Mouse (Mus musculus) activated CD4-positive, CD25-positive, alpha-beta regulatory T cell, adult 4 months (primary cell): ENCODE measurements around the gene Mettl25. TPM values are rescaled to one million over a fixed set of nuclear protein-coding genes. Genes with fewer than 3 reads are reported as not detected.

Experiments used
- ATAC-seq: one replicate; pipeline ENCODE4 v1.8.0; 2017
- polyA plus RNA-seq, 2 experiments: library from polyadenylated mRNA; unstranded; fragments of 100-300 nt; shearing (Covaris generic); gene quantifications; one replicate each; pipeline ENCODE4 v1.2.1; 2017

The Mettl25 gene
- polyA plus RNA-seq = 1 to 10 TPM; 5.3 to 6.0 TPM

DNA sequence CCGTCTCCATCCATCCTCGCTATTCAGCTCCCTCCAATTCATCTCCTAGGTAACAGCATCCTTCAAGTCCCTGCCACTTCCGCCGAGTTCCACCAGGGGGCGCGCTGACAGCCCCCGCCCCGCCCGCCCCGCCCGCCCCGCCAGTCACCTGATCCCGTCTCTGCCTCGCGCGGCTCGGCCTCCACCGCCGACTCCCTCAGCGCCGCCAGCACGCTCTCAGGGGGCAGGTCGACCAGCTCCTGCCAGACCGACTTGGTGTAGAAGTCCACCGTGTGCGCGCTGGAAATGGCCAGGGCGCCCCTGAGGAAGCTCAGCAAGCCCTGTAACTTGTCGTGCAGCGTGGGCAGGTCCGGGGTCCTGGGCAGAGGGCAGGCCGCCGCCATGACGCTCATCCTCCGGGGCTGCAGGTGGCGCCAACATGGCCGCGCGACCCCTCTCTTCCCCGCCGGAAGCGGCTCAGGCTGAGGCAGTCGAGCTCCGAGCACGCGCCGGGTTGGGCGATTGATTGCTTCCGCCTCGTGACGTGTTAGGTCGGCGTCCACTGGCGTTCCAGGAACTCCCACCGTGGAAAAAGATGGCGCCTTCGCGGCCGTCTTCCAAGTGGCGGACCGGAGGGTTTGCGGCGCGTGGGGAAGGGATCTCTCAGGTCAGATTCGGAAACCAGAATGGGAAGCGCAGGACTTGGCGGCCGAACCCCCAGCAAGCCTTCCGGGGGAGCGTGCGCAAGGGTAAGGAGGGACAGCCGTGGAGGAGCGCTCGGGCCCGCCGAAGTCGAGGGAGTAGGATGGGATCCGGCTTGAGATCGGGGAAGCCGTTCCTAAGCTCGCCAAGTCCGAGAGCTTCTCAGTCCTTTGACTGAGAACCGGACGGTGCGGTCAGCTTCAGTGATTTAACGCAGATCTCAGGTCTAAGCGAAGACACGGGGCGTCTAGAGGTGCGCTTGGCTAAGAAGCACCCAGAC is at the start of gene Mettl25, which contains the start of gene Ccdc59:
TSS of gene Mettl25 (minus strand) at position 453 of the 961 bp plus-strand sequence.
TSS of gene Ccdc59 (plus strand) at position 140 of the 961 bp plus-strand sequence.
- peak; percentile 90 for ATAC-seq

DNA sequence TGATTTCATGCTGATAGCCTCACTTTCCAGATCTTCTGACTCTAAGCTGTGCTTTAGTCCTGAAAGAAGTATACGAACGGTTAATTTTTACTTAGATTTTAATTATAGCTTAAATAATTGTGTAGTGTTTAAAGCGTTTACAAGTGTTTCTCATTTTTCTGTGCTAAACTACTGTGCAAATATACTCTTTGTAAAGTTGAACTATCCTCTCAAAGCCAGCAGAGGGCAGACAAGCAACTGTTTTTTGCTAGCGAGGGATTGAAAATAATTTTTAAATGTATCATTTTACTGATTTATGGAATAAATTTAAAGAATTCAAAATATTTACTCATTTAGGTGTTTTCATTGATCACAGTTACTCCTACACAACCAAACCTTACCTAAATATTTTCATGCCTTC is 26.1 kb upstream of the Mettl25 start:
- no peak for ATAC-seq

DNA sequence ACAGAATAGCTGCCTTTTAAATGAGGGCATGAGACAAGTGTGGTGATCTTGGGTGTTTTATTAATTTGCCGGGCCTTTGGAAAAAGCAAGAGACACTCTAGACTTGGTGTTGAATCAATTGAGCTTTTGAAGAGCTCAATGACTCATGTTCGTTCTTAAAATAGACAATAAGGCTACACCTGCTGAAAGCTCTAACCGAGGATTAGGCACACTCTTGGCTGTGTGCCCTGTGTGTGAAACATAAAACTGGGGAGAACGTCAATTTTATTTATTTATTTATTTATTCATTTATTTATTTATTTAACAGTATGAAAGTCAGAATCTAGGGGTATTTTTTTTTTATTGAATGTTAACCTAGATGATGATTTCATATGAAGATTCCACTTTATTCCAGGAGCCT is 10.0 kb upstream of the Mettl25 start:
- ATAC-seq = no peak

DNA sequence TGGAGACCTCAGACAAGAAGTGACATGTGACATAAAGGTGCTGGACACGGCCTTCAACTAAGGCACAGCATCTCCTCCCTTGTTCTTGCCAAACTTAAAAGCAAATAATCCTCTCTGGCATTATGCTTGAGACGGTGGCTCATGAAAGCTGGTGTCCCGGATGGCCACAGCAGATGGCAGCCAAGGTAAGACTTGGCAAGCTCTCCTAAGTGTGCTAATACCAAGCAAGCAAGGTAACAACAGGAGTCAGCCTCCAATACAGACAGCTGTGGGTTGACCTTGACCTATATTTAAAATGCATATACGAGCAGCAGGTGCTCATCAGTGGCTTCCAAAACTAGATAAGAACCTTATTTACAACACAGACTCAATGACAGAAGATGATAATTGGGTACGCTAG is 9.1 kb upstream of the Mettl25 start:
- ATAC-seq = no peak

DNA sequence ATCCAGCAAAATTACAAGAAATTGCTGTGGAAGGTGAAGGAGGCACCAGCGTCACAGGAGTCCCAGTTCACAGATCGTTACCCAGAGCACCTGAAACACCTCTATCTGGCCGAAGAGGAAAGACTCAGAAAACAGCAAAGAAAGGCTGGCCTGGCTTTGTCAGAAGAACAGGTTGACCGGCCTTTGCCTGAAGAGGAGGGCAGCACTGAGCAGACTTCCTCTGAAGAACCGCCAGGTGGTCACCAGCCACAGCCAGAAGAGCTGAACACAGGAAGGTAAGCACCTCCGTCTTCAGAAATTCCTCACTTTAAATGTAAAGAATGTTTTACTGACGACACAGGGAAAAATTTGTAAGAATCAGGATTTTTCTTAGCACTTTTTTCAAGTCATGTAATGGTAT is 1.4 kb upstream of the Mettl25 start:
- no peak for ATAC-seq

DNA sequence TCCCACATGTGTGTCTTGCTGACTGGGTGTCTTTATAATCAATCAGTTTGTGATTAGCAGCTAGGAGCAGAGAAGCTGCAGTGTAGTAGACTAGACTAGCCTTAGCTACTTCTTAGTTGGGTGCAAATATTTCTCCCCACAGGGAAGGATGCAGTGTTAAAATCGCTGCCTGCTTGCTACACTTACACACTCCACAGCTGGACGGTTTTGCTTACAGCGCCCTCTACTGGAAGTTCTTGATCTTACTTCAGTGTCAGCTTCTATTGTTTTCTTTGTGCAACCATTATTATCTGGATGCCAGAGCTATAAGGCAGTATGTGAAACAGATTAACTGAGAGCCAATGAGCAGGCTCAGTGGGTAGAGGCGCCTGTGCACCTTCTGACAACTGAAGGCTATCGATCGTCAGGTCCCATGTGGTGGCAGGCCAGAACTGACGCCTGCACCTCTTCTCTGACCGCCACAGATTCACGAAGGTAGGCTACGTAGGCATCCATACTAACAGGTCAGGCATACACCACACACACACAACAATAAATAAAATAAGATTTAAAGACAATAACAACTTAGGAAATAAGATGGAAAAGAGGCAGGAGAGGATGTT is 6.5 kb downstream of the Mettl25 start:
- ATAC-seq = peak; percentile 69

DNA sequence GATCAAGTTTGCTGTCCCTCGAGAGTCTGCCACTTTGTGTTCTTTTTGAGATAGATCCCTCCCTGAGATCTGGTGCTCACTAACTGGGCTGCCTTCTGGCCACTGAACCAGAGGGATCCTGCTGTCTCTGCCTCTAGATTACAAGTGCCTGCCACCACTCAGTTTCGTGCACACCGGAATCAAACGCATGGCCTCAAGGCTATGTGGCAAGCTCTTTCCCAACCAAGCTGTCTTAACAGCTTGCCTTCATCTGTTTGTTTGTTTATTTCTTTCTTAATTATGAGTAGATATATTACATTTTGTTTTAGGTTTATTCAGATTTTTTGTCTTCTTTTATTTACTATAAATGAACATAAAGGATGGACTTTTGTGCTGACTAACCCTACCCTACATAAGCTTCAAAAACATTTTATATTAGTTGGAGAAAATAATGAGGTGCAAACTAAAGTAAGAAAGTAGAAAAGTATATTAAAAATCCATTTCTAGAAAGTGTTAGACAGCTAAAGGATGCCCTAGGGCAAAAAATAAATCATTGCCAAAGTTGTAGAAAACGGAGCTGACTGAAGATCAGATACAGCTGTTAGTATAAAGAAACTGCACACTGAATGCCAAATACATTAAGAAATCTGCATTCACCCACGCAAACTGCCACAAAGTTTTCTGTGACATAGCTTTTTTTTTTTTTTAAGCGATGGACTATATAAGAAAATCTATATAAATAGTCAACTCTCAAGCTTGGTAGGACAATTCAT is 34.7 kb downstream of the Mettl25 start:
- ATAC-seq = no peak

DNA sequence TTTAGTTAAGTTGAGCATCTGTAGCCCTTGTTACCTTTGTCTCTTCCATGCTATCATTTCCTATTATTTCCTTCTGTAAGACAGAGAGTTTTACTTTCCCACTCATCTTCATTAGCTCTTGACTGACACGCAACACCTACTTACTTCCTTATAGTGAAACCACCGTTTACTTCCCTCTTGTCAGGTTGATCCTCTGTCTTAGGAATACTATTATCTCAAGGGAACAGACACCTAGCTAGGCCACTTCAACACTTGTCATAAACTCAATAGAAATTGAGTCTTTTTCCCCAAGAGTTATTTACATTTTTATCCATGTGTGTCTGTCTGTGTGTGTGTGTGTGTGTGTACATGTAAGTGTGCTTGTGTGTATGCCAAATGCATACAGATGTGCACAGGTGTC is 37.7 kb downstream of the Mettl25 start:
- ATAC-seq = no peak

DNA sequence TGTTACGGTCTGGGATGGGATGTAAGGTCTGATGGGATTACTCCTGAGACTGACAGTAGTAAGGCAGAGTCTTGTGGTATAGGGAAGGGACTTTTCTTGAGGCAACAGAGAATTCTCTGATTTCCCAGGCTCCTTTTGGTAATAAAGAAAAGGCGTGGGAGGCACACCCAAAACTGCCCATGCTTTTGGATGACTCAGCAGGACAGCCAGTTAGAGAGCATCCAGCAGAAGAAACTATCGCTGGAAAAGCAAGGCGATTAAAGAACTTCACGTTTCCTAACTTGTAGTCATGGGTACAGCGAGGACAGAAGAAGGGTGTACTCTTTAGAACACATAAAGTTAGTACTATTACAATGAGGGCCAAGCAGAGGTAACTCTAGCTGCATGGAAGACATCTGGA is 39.0 kb downstream of the Mettl25 start:
- ATAC-seq = no peak

DNA sequence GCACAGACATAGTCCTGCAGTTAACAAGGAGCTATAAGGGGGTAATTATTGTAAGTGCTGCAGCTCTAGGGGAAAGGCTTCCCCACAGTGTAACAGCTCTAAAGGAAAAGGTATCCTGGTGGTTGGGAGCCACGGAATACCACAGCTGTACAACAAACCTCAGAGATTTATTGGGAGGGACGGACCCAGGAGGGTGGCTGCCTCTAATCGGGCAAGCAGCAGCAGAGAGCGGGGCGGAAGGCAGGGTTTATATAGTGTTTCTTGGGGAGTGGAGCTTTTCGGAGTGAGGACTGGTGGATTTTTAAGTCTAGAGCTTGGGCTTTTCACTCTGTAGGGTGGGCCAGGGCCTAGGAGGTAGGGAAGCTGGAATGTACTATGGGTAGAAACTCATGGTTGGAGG is 40.0 kb downstream of the Mettl25 start:
- no peak for ATAC-seq

DNA sequence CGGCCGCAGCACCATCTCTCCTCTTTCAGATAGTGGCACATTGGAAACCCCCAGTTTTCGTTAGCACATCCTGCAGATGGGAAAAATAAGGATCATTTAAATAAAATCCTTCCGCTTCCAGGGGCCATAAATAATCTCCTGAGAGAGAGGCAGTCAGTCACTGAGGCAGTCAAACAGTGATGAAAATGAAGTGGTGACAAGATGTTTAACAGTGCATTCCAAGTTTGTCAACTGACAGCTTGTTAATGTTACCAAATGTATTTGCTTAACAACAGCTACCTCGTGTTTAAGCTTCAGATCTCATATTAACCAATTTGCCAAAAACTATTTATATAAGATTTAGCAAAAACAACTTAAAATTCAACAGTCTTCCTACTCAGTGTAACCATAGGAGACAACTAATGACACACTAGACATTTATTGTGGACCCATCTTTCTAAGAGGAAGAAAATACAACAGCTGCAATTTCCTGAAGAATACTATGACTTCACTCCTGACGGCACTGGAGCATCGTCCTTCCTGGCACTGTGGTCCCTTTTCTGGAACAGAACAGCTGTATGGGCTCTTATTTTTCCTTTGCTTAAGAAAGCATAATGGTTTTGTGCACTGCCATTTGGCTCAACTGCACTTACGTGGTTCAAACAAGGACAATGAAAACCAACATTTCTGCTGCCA is 43.8 kb downstream of the Mettl25 start:
- ATAC-seq = no peak

DNA sequence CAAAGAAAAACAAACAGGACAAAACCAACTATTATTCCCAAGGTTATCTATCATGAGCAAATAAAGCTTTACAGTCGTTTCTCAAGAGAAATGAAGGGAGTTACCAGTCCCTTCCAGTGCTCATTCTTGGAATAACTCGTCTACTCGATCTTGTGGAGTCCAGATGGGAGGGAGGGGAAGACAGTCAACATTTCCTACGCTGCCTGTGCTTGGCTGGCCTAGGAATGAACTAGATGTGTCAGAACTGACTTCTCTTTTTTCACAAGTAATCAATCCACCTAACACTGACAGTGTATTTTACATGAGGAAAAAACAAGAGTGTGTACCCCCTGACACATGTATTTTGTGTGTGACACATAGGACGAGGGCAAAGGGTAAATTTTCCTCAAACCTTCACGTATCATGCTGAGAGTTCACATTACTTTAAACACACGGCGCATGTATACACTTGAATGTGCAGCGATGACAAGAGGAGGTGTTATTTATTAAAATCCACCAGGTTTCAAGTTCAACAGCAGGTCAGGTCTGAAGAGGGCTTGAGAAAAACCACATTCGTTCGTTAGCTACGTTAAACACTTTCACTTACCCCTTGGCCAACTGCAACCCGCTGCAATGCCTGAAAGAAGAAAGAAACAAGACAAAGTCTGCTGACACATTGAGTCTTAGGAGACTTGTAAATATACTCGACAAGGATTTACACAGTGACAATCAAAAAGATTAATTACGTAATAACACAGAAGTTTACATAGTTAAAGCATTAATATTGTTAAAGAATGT is 47.2 kb downstream of the Mettl25 start:
- no peak for ATAC-seq

DNA sequence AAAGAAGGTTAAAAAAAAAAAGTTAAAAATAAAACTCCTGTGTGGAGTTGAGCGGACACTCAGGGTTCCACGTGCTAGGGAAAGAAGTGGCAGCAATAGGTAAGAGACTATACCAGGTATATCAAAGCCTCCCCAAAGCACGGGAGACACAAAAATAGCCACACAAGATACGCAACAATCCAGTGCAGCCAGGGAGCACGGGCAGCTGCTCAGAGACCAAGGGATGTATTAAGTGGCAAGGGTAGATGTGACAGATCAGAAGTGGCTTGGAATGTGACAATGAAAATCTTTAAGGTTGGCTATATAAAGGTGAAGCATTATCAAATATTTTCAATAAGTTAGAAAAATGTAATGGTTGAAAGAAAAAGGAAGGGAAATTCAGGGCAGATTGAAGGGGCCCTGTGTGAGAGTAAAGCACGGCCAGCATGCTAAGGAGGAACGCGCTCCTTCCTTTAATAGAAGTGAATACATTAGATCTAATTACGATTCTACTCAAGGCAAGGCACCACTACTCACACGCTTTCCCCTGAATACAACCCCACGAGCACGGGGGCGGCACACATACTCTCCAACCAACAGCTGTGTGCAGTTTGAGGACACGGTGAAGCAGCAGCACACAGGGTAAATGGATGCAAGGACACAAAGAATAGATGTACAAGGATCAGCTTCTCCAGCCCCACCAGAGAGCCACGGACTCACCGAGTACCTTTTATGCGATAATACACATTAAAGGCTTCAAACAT is 52.3 kb downstream of the Mettl25 start:
- no peak for ATAC-seq

DNA sequence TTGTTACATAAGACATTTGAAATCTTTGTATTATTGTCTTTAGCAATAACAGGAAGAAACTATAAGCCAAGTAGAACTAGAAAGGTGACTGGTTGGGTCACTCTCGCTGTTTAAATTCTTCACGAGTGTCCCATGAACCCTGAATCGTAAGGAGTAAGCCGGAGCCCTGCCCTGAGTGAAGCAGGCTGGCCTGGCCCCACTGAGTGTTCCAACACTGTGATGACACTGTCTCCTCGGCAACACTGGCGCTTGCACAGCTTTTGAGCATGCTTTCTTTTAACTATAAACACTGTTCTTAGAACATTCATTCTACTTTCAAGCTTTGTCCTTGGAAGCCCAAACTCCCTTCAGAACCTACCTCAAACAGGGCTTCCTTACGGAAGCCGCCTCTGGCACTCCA is 57.4 kb downstream of the Mettl25 start:
- no peak for ATAC-seq

DNA sequence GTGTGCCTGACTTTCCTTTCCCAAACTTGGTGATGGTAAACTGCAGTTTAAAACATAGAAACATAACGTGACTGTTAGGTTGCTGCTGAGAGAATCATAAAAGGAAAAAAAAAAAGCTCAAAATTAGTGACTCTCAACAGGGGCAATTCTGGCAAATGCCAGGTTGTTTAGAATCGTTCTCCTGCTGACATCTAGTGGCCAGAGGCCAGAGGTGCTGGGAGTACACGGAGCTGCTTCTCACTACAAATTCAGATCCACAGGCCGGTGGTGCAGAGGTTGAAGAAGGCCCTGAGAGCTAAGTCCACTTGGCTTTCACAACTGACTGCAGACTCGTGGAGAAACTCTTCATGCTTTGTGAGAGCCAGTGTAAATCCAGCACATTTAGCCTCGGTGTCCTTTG is 66.8 kb downstream of the Mettl25 start:
- peak; percentile 63 for ATAC-seq

DNA sequence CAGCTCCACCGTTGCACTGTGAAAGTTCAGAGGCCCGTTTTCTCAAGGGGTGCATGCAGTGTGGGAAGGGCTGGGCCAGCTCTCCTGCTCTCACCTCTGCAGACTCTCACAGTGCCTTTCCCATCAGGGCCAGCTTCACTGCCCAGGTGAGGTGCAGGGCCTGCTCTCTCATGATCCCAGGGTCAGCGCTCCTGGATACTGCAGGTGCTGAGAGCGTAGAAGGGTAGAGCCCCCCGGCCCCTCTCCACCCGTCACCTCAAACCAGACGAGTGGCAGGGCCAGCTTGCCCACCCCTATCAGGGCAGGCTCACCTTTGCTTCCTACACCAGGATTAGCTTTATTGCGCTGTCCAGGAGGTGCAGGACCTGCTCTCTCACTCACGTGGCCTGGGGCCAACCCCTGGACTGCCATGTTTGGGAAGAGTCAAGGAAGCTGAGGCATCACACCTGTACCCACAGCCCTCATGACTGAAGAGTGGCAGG is 68.3 kb downstream of the Mettl25 start:
- ATAC-seq = no peak

DNA sequence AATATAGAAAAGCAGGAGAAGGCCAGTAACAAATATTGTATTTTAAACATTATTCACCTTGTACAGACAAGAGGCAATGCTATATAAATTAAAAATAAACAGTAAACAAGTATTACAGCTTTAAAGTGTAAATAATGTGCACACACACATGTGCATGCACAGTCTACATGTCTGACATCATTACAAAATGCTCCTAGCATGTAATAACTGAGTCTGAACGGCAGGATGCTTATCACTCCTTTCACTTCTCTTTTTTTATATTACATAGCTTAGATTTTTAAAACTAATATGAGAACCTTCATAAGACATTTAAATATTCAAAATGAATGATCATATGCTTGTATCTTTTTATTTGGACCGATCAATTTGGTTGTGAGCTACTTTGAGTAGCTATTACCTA is 77.2 kb downstream of the Mettl25 start:
- no peak for ATAC-seq

DNA sequence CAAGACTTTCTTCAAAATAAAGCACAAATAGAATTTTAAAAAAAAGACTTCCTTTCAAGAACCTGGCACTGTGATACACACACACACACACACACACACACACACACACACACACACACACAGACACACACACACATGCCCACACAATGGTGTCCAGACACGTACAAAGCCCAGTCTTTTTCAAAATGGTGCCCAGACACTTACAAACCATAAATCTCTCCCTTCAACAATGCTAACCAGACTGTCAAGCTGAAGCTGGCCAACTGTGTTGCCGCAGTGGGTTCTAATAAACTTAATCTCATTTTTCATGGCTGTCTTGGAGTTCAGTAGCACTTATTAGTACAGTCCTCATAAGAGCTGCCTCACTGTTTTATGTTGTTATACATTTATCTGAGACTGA is 80.7 kb downstream of the Mettl25 start:
- ATAC-seq = no peak

DNA sequence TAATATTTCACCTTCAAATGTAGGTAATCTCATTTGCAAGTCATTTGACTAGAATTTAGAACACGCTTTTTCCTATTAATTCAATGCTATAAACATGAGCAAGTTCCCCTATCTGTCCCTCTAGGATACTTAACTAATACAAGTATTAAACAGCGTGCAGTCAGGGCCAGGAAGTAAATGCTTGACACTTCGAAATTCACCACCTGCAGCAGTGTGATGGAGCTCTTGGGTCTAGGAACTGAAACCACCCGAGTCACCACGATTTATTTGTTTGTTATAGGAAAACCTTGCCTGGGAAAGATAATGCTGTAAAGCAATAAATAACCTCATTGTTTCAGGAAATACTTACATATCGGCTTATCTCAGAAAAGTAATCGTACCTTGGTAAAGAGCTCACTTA is 81.1 kb downstream of the Mettl25 start:
- no peak for ATAC-seq

DNA sequence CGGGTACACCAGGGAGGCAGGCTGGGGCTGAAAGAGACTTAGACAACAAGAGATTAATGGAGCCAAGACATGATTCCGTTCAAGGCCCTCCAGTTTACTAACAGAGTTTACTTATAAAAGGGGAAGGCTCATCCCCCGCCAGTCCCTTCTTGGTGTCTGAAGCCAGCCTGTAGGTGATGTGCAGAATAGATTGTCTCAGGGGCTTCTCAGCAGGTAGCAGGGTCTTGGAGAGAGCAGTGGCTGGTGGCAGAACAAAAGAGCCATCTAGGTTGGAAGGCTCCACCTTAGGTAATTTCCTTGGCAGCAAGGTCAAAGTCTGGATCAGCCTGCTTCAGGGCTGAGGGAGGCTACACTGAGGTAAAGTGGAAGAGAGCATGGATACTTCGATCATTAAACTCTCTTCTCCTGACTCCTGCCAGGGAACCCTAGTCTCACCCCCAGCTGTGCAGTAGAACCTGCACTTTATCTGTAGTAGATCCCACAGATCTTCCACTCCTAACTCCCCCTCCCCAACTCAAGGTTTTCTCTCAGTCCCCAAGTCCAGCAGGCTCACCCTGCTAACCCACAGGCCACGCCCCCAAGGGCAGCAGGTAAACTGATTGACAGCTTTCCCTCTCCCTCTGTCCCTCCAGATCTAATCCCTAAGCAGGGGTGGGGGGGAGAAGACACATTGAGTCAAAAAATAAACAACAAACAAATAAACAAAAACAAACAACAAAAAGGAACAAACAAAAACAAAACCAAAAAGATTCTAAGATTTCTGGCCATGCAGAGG is 87.2 kb downstream of the Mettl25 start:
- ATAC-seq = no peak
